Mouse (Mus musculus) B cell, adult 62 days (primary cell): ENCODE measurements around the gene Ltbp4. TPM values are rescaled to one million over a fixed set of nuclear protein-coding genes. Genes with fewer than 3 reads are reported as not detected.

Experiments
- total RNA-seq: library from RNA; stranded (reverse); gene quantifications from 4 replicates; pipeline ENCODE4 v1.2.4, GENCODE M21; 2023

The Ltbp4 gene
- total RNA-seq, result 0.83 to 1.2 TPM (median 1.0 TPM) in 4 replicates

GRCm38 (mm10) chr7:27337175-27337853, at the start of gene Ltbp4:
Gene Ltbp4 (minus strand): TSS chr7:27337692.

GRCm38 (mm10) chr7:27356861-27357594, 19.5 kb upstream of the Ltbp4 start, which contains the start of gene Gm20479:
Gene Gm20479 (minus strand): TSS chr7:27357419.

GRCm38 (mm10) chr7:27355745-27356240, 18.3 kb upstream of the Ltbp4 start, which contains the start of gene Shkbp1:
Gene Shkbp1 (minus strand): TSS chr7:27356019.

GRCm38 (mm10) chr7:27258205-27258899, 79.1 kb downstream of the Ltbp4 start, which contains the start of gene Numbl:
Gene Numbl (plus strand): TSS chr7:27258433.

Other genes starting within 250 kb of the Ltbp4 start
- gene Cyp2f2, start 217.8 kb downstream of the Ltbp4 start, total RNA-seq, result not detected in 4 replicates
- not detected in 4 replicates for gene Cyp2t4, start 184.0 kb downstream of the Ltbp4 start, total RNA-seq
- 177 to 204 TPM (median 188 TPM) in 4 replicates for gene Egln2, start 170.9 kb downstream of the Ltbp4 start, total RNA-seq
- gene Rab4b, start 158.8 kb downstream of the Ltbp4 start, total RNA-seq, result 147 to 182 TPM (median 171 TPM) in 4 replicates
- not detected in 4 replicates for gene Gm21983, start 156.6 kb downstream of the Ltbp4 start, total RNA-seq
- gene Mia, start 156.5 kb downstream of the Ltbp4 start, total RNA-seq, result 1.1 to 3.3 TPM (median 1.2 TPM) in 3 of 4 replicates, not detected in the other
- 11.5 to 19.8 TPM (median 17.1 TPM) in 4 replicates for gene BC024978, start 141.9 kb downstream of the Ltbp4 start, total RNA-seq
- 112 to 116 TPM (median 114 TPM) in 4 replicates for gene Snrpa, start 141.4 kb downstream of the Ltbp4 start, total RNA-seq
- 18.8 to 22.0 TPM (median 20.4 TPM) in 4 replicates for gene Itpkc, start 109.0 kb downstream of the Ltbp4 start, total RNA-seq
- gene Coq8b, start 104.7 kb downstream of the Ltbp4 start, total RNA-seq, result 24.1 to 29.2 TPM (median 27.8 TPM) in 4 replicates
- gene Numbl, start 79.3 kb downstream of the Ltbp4 start, total RNA-seq, result 1.4 to 2.6 TPM (median 2.1 TPM) in 4 replicates
- gene Shkbp1, start 18.3 kb upstream of the Ltbp4 start, total RNA-seq, result 85.2 to 97.4 TPM (median 91.1 TPM) in 4 replicates
- 7.5 to 14.1 TPM (median 9.1 TPM) in 3 of 4 replicates, not detected in the other for gene Gm20479, start 19.7 kb upstream of the Ltbp4 start, total RNA-seq
- 0.18 to 0.29 TPM (median 0.28 TPM) in 3 of 4 replicates, not detected in the other for gene Sptbn4, start 110.0 kb upstream of the Ltbp4 start, total RNA-seq
- gene Blvrb, start 110.3 kb upstream of the Ltbp4 start, total RNA-seq, result 68.1 to 75.9 TPM (median 70.4 TPM) in 4 replicates
- gene Sertad3, start 136.1 kb upstream of the Ltbp4 start, total RNA-seq, result 12.7 to 16.7 TPM (median 15.1 TPM) in 4 replicates
- gene Sertad1, start 149.2 kb upstream of the Ltbp4 start, total RNA-seq, result 32.1 to 39.2 TPM (median 35.5 TPM) in 4 replicates
- gene Prx, start 161.6 kb upstream of the Ltbp4 start, total RNA-seq, result 0.18 to 0.44 TPM (median 0.29 TPM) in 3 of 4 replicates, not detected in the other
- gene Hipk4, start 185.6 kb upstream of the Ltbp4 start, total RNA-seq, result not detected in 4 replicates
- gene Pld3, start 215.5 kb upstream of the Ltbp4 start, total RNA-seq, result 64.7 to 72.8 TPM (median 66.9 TPM) in 4 replicates
- 22.1 to 29.3 TPM (median 26.5 TPM) in 4 replicates for gene 2310022A10Rik, start 215.5 kb upstream of the Ltbp4 start, total RNA-seq